Mouse (Mus musculus) heart, postnatal 4 days (tissue): ENCODE measurements around the gene Pes1. TPM values are rescaled to one million over a fixed set of nuclear protein-coding genes. Genes with fewer than 3 reads are reported as not detected.
"Not testable (repeated sequence)": the region's sequence is repeated elsewhere in the genome, so short reads cannot be mapped to it uniquely, and the experiment has no call there.

ENCODE experiments used
- DNase-seq: peaks from one replicate; pipeline ENCODE4 v3.0.0; 2021
- total RNA-seq, 2 experiments: library from RNA; stranded (reverse); gene quantifications; 2 replicates each; pipeline ENCODE4 v1.2.3; 2021

Gene Pes1
- total RNA-seq, 2 experiments from 2014 or later = 41.0 to 42.0 TPM

GRCm38 (mm10) chr11:4012616-4013015 is 48.8 kb downstream of the Pes1 start:
- no peak for DNase-seq

- not testable (repeated sequence) for DNase-seq
These were observed 52.0 kb downstream of the Pes1 start for GRCm38 (mm10) chr11:4015796-4016195.

- DNase-seq = not testable (repeated sequence)
These were observed 58.3 kb downstream of the Pes1 start for GRCm38 (mm10) chr11:4022111-4022510.

- no peak for DNase-seq
These were observed 59.5 kb downstream of the Pes1 start for GRCm38 (mm10) chr11:4023321-4023720.

GRCm38 (mm10) chr11:4027066-4027465 is 63.3 kb downstream of the Pes1 start:
- DNase-seq = no peak

GRCm38 (mm10) chr11:4027561-4028334 is 64.0 kb downstream of the Pes1 start:
- DNase-seq = no peak

- no peak for DNase-seq
These were observed 65.6 kb downstream of the Pes1 start for GRCm38 (mm10) chr11:4029343-4029742.

Other genes with a start within 250 kb of the Pes1 start
- 1 to 10 TPM; 5.4 to 6.1 TPM for gene Osbp2, start 100.1 kb upstream of the Pes1 start, total RNA-seq
- under 1 TPM; 0.14 to 0.17 TPM for gene 4921536K21Rik, start 68.9 kb upstream of the Pes1 start, total RNA-seq
- 10 to 100 TPM; 21.5 to 24.4 TPM for gene Dusp18, start 68.7 kb upstream of the Pes1 start, total RNA-seq
- 1 to 10 TPM; 3.6 to 4.0 TPM for gene Slc35e4, start 49.3 kb upstream of the Pes1 start, total RNA-seq
- 10 to 100 TPM; 38.8 to 40.6 TPM for gene Tcn2, start 31.8 kb upstream of the Pes1 start, total RNA-seq
- gene 4930556J24Rik, start 12.8 kb downstream of the Pes1 start, total RNA-seq = not detected
- gene Gal3st1, start 19.7 kb downstream of the Pes1 start, total RNA-seq = under 1 TPM; 0.14 to 0.23 TPM
- not detected for gene Sec14l4, start 67.5 kb downstream of the Pes1 start, total RNA-seq
- gene Sec14l3, start 100.9 kb downstream of the Pes1 start, total RNA-seq = not detected
- 10 to 100 TPM; 46.3 to 52.0 TPM for gene Mtfp1, start 131.5 kb downstream of the Pes1 start, total RNA-seq
- gene Sec14l2, start 159.4 kb downstream of the Pes1 start, total RNA-seq = 1 to 10 TPM in 1 of 2 experiments, under 1 TPM in 1; 0.91 to 1.1 TPM
- 10 to 100 TPM; 17.5 to 18.3 TPM for gene Rnf215, start 171.2 kb downstream of the Pes1 start, total RNA-seq
- 1 to 10 TPM; 5.8 to 6.5 TPM for gene Ccdc157, start 196.3 kb downstream of the Pes1 start, total RNA-seq
- 10 to 100 TPM; 56.6 to 56.9 TPM for gene Sf3a1, start 196.4 kb downstream of the Pes1 start, total RNA-seq
- gene Tbc1d10a, start 222.8 kb downstream of the Pes1 start, total RNA-seq = 10 to 100 TPM; 10.9 to 11.8 TPM